Mouse (Mus musculus): ENCODE measurements around the gene Sept6. TPM values are rescaled to one million over a fixed set of nuclear protein-coding genes. Genes with fewer than 3 reads are reported as not detected.

The Sept6 gene
- 38.3 and 40.0 TPM in 2 replicates for polyA plus RNA-seq (2015; fragmentation: Nextera tagmentation; extraction: Ambion mirVana)

DNA sequence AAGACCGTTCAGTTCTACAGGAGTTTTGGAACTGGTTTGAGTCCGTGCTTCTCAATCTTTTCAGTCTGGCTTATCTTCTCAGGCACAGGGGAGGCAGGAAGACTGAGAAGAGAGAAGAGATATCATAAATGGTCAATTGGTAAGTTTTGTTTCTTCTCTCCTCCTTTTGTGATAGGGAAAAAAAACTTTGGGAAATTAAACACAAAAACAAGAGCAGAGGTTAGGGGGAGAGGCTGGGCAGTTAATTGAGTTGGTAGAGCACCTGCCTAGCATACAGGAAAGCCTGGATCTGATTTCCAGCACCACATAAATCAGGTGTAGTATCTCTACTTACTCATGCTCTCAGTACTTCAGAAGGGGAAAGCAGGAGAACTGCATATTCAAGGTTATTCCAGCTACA lies at the start of gene Sept6:
TSS of gene Sept6 (minus strand) at position 101 of the 400 bp plus-strand sequence.
- H3K4me2 ChIP-seq: no peak within 1 kb of the TSS
- H3K27me3 ChIP-seq: no peaks in the 10 kb centered on the region
- H3K36me3 ChIP-seq: no peaks in the 10 kb centered on the region
- no peak within 1 kb of the TSS for H3K27ac ChIP-seq
- H3K4me3 ChIP-seq: no peak within 1 kb of the TSS
- 0 out of 2 replicates have a peak, but pooled peaks cover 5% of the 10 kb centered on the region for H3K4me1 ChIP-seq
- H3K9ac ChIP-seq: no peak within 1 kb of the TSS
- no peak for ATAC-seq (ENCODE audit: insufficient number of reproducible peaks, insufficient read depth, low FRiP score, low TSS enrichment, low read depth)
- WGBS: 74% methylated on average over 2 of the region's 2 CpGs
- no peaks in the 10 kb centered on the region for H3K9me3 ChIP-seq

DNA sequence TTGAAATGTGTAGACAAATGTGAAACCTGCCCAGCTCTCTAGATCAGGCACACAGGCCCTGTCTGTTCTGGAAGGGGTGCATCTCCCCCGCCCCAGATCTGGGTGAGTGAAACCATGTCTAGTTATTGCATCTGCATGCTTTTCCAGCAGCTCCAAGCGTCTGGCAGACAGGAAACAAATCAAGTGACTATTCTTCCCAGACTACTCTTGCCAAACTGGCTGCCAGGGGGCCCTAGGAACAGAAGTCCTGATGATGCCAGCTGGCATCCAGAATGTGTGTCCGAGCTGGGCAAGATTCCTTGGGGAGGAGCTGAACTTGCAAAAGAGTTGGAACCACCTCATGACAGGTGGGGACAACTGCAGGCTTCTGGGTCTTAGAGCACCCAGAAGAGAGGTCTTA lies 36.8 kb upstream of the Sept6 start:
- Histone ChIP-seq H3K27me3 (no peaks in the 10 kb centered on the region), H3K9me3 (no peaks in the 10 kb centered on the region), H3K36me3 (no peaks in the 10 kb centered on the region), H3K9ac (no peak overlapping the region), H3K4me3 (no peak overlapping the region), H3K4me1 (no peaks in the 10 kb centered on the region), H3K27ac (no peak overlapping the region), H3K4me2 (no peak overlapping the region)
- no peak for ATAC-seq (ENCODE audit: insufficient number of reproducible peaks, insufficient read depth, low FRiP score, low TSS enrichment, low read depth)
- 55% methylated on average over 3 of the region's 3 CpGs for WGBS

DNA sequence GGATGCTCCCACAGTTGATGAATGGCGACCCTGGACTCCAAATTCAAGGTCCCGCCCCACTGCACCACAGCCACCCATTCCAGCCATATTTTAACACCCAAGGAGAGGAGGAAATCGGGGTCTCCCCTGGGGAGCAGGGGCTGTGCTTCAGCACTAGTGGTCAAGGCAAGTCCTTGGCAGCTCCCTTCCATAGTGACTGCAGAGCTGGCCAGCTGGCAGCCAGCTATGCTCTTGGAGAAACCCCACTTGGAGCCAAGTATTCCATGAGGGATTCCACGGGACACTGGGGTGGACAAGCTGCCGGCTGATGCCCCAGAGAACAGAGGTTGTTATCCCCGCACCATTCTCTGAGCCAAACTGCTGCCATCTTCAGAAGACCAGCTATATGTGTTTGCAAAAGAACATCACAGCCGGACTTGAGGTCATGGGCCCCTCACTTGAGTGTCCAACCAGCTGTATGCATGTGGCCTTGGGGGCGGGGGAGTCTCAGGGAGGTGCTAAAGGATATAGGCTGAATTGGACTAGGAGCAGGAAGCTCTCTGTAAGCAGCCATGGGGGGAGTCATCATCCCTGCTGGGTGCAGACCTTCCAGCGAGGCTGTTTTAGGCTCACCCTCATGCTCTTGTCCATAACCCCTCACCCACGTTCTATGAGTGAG lies 32.2 kb upstream of the Sept6 start:
- H3K27ac ChIP-seq: no peak overlapping the region
- no peak overlapping the region for H3K9ac ChIP-seq
- H3K36me3 ChIP-seq: no peaks in the 10 kb centered on the region
- H3K4me2 ChIP-seq: no peak overlapping the region
- no peak overlapping the region for H3K4me3 ChIP-seq
- 74% methylated on average over 10 of the region's 10 CpGs for WGBS
- no peaks in the 10 kb centered on the region for H3K4me1 ChIP-seq
- no peaks in the 10 kb centered on the region for H3K27me3 ChIP-seq
- no peaks in the 10 kb centered on the region for H3K9me3 ChIP-seq
- ATAC-seq (ENCODE audit: insufficient number of reproducible peaks, insufficient read depth, low FRiP score, low TSS enrichment, low read depth): no peak

DNA sequence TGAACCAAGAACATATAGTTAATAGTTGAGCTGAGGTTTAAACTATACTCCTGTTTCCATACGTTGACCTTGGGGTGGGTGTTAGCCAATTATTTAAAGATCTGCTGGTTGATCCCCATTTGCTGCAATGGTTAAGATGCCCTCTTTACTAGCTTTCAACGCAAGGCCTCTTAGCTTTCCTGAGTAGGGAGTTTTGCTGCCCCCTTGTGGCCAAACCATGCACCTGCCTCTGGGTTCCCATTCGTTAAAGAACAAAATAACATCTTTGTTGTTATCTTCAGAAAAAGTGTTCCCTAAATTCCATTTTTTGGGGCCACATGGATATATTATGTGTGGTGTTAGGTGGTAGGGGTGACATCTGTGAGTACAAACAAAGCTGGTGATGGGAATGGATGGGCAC lies 31.1 kb upstream of the Sept6 start:
- WGBS: 19% methylated on average over 3 of the region's 3 CpGs

DNA sequence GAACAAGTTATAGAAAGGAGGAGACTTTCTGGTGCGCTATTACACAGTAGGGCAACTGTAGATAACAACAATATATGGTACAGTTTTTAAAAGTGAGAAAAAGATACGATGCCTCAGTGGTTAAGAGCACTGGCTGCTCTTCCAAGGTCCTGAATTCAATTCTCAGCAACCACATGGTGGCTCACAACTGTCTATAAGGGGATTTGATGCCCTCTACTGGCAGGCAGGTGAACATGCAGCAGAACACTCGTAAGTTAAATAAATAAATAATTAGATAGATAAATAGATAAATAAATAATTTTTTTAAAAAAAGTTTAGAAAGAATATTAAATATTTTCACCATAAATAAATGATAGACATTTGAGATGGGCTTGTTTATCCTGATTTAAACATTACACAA lies 27.5 kb upstream of the Sept6 start:
- no peak overlapping the region for H3K4me3 ChIP-seq
- H3K4me2 ChIP-seq: no peak overlapping the region
- no peak overlapping the region for H3K9ac ChIP-seq
- 57% methylated on average over 3 of the region's 3 CpGs for WGBS
- ATAC-seq (ENCODE audit: insufficient number of reproducible peaks, insufficient read depth, low FRiP score, low TSS enrichment, low read depth): no peak
- no peaks in the 10 kb centered on the region for H3K27me3 ChIP-seq
- no peaks in the 10 kb centered on the region for H3K9me3 ChIP-seq
- H3K36me3 ChIP-seq: no peaks in the 10 kb centered on the region
- H3K27ac ChIP-seq: no peak overlapping the region
- H3K4me1 ChIP-seq: no peaks in the 10 kb centered on the region

More for the DNA sequence above, 31.1 kb upstream of the Sept6 start:
- no peaks in the 10 kb centered on the region for H3K9me3 ChIP-seq
- H3K9ac ChIP-seq: no peak overlapping the region
- no peaks in the 10 kb centered on the region for H3K27me3 ChIP-seq
- no peak overlapping the region for H3K4me3 ChIP-seq
- H3K4me1 ChIP-seq: no peaks in the 10 kb centered on the region
- no peaks in the 10 kb centered on the region for H3K36me3 ChIP-seq
- H3K27ac ChIP-seq: no peak overlapping the region
- ATAC-seq (ENCODE audit: insufficient number of reproducible peaks, insufficient read depth, low FRiP score, low TSS enrichment, low read depth): no peak
- H3K4me2 ChIP-seq: no peak overlapping the region

DNA sequence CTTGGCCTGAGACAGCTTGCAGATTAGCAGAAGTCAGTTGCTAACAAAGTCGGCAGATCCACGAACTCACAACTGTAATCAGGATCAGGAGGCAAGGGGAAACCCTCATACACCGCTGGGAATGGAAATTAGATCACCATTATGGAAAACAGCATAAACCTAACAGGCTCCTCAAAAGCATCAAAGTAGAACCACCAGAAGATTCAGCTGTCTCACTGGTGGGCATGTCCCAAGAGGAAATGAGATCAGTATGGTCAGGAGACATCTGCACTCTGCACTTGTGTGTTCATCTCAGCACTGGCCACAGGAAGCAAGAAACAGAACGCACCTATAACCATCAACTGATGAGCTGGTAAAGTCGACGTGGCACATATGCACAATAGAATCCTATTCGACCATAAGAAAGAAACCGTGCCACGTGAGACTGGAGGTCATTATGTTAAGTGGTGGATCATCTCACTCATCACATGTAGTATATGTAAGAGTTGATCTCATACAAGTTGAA lies 26.6 kb upstream of the Sept6 start:
- Histone ChIP-seq H3K9me3 (no peaks in the 10 kb centered on the region), H3K4me3 (no peak overlapping the region), H3K9ac (no peak overlapping the region), H3K36me3 (no peaks in the 10 kb centered on the region), H3K4me2 (no peak overlapping the region), H3K27me3 (no peaks in the 10 kb centered on the region), H3K4me1 (no peaks in the 10 kb centered on the region), H3K27ac (no peak overlapping the region)
- no peak for ATAC-seq (ENCODE audit: insufficient number of reproducible peaks, insufficient read depth, low FRiP score, low TSS enrichment, low read depth)
- 83% methylated on average over 9 of the region's 9 CpGs for WGBS

DNA sequence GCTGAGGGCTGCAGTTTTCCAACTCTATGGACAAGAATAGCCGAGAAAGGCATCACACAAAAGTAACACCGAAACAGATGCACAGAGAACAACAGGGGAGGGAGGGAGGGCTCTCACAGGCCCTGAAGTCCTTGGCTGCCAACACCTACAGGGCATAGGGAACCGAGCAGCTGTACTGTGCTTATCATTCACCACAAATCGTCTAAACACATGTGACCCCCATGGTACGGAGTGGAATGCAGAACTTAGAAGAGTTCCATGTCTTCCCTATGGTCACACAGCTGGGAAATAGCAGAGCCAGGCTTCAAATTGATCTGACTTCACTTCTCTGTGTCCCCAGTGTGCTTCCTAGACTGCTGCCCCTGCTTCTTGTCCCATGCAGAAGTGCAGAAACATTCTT lies 22.3 kb upstream of the Sept6 start:
- H3K4me1 ChIP-seq: no peaks in the 10 kb centered on the region
- no peak overlapping the region for H3K4me2 ChIP-seq

DNA sequence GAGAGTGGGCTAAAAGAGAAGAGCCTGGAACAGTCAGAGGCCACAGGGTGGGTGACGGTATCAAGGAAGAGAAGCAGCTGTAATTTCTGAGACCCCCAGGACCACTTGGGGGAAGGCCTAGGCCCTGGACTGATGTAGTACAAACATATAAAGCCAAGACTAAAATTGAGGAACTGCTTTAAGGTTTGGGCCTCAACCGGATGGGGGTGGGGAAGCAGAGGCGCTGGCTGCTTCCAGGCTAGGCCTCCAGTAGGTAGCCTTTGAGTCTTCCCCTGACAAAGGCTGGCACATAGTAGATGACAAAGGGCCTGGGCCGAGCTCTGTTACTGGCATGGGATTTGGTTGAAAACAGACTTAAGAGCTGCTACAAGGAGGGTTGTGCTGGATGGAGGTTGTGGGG lies 555 bp downstream of the Sept6 start:
- H3K9me3 ChIP-seq: no peaks in the 10 kb centered on the region
- no peak overlapping the region for H3K4me3 ChIP-seq
- 77% methylated on average over 4 of the region's 4 CpGs for WGBS
- no peak for ATAC-seq (ENCODE audit: insufficient number of reproducible peaks, insufficient read depth, low FRiP score, low TSS enrichment, low read depth)
- no peak overlapping the region for H3K4me2 ChIP-seq
- no peak overlapping the region for H3K27ac ChIP-seq
- H3K36me3 ChIP-seq: no peaks in the 10 kb centered on the region
- H3K9ac ChIP-seq: no peak overlapping the region
- H3K4me1 ChIP-seq: 0 out of 2 replicates have a peak, but pooled peaks cover 5% of the 10 kb centered on the region
- H3K27me3 ChIP-seq: no peaks in the 10 kb centered on the region

More for the DNA sequence above, 22.3 kb upstream of the Sept6 start:
- Histone ChIP-seq H3K9ac (no peak overlapping the region), H3K9me3 (no peaks in the 10 kb centered on the region), H3K27me3 (no peaks in the 10 kb centered on the region), H3K36me3 (no peaks in the 10 kb centered on the region), H3K4me3 (no peak overlapping the region), H3K27ac (no peak overlapping the region)
- no peak for ATAC-seq (ENCODE audit: insufficient number of reproducible peaks, insufficient read depth, low FRiP score, low TSS enrichment, low read depth)
- WGBS: 67% methylated on average over 5 of the region's 5 CpGs

DNA sequence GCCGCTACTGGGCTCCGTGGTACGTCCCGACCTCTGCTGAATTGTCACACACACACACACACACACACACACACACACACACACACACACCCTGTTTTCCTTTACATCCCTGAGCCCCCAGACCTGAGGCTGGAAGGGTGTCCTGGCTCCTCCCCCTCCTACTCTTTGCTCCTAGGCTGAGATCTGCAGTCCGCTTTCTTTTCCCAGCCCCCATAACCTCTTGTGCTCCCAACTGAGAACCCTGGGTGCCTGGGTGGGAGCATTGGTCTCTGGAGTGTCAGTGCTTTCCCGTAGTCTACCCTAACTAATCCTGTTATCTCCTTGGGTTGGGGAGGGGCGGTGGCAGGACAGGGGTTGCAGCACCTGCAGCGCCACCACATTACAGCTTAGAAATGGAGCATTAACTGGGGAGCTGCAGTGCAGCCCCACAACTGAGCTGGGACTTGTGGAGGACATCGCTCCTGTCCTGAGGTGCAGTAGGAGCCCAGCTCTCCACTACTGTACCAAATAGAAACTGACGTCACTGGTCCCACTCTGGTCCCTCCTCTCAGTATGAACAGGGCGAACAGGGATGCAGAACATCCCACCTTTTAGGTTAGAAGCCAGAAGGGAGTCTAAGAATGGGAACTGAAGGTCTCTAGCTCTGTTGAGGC lies 1.7 kb downstream of the Sept6 start:
- no peaks in the 10 kb centered on the region for H3K27me3 ChIP-seq
- 20% methylated on average over 9 of the region's 11 CpGs for WGBS
- H3K9me3 ChIP-seq: no peaks in the 10 kb centered on the region
- no peaks in the 10 kb centered on the region for H3K36me3 ChIP-seq
- ATAC-seq (ENCODE audit: insufficient number of reproducible peaks, insufficient read depth, low FRiP score, low TSS enrichment, low read depth): peak; percentile 60
- peak overlapping the region; percentile 71 for H3K9ac ChIP-seq
- peak overlapping the region; percentile 57 for H3K4me3 ChIP-seq
- 0 out of 2 replicates have a peak, but pooled peaks cover 10% of the 10 kb centered on the region for H3K4me1 ChIP-seq
- H3K27ac ChIP-seq: no peak overlapping the region
- peak overlapping the region; percentile 69 for H3K4me2 ChIP-seq

DNA sequence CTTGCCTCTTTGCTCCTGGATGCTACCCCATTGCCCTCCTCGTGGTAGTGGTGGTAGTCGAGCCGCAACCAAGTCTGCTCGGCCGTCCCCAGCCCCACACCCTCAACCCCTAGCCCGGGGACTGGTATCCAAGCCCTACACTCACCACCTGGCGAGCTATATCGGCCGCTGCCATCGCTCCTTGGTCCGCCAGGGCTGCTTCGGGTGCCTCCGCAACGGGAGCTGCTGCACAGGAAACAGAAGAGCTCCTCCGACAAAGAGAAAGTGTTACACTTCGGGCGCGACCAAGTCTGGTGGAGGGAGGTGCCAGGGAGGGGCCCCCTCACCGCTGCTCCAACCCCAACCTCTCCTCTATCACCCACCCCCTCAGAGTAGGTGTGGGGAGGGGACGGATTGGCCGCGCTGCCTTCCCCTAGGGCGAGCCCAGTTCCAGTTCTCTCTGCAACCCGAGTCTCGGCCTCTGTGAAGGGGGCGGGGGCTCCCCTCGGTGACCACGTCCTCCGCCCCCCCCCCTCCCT lies 2.3 kb downstream of the Sept6 start:
- H3K9me3 ChIP-seq: no peaks in the 10 kb centered on the region
- peak overlapping the region; percentile 63 for H3K27ac ChIP-seq
- peak overlapping the region; percentile 71 for H3K9ac ChIP-seq
- no peaks in the 10 kb centered on the region for H3K27me3 ChIP-seq
- peak overlapping the region; percentile 69 for H3K4me2 ChIP-seq
- 18% methylated on average over 26 of the region's 29 CpGs for WGBS
- ATAC-seq (ENCODE audit: insufficient number of reproducible peaks, insufficient read depth, low FRiP score, low TSS enrichment, low read depth): peak; percentile 93
- H3K4me3 ChIP-seq: peak overlapping the region; percentile 57
- H3K4me1 ChIP-seq: peaks cover 15% of the 10 kb centered on the region; the same call in 1 of the 2 replicates
- no peaks in the 10 kb centered on the region for H3K36me3 ChIP-seq

DNA sequence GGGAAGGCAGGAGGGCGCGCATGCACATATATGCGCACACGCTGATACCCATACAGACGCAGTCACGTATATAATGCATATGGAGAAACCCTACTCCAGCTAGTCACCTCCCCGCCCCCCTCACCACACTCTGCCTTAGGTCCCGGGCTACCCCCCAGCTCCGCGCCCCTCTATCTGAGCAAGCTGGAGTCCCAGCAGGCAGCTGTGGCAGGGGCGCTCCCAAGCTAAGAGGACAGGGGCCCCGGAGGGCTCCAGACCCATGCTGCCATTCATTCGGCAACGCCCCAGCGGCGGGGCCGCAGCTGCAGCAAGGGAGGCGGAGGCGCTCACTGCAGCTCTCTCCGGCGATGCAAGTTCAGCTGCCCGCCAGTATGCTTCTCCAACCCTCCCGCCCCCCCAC lies 2.8 kb downstream of the Sept6 start:
- H3K4me2 ChIP-seq: peak overlapping the region; percentile 69
- WGBS: 21% methylated on average over 22 of the region's 23 CpGs
- peaks cover 20% of the 10 kb centered on the region; the same call in 1 of the 2 replicates for H3K4me1 ChIP-seq
- H3K9me3 ChIP-seq: no peaks in the 10 kb centered on the region
- H3K36me3 ChIP-seq: no peaks in the 10 kb centered on the region
- no peaks in the 10 kb centered on the region for H3K27me3 ChIP-seq
- H3K4me3 ChIP-seq: peak overlapping the region; percentile 57
- ATAC-seq (ENCODE audit: insufficient number of reproducible peaks, insufficient read depth, low FRiP score, low TSS enrichment, low read depth): peak; percentile 41
- peak overlapping the region; percentile 63 for H3K27ac ChIP-seq
- peak overlapping the region; percentile 71 for H3K9ac ChIP-seq

DNA sequence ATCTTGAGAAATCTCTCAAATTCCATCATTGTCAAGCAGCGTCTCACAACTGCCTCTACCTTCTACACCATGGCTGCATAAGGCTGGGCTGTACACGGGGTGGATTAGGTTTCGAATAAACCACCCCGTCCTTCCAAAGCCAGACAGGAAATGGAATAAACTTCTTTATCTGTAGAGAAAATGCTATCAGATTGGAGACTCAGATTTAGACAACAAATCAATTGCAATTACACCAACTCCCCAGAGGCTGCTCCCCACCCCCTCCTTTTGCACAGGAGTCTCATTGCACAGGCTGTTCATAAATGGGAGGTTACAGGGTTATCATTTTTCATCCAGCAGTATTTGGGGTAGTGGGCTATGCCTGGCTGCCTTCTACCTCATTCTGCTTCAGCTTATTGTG lies 3.7 kb downstream of the Sept6 start:
- H3K36me3 ChIP-seq: no peaks in the 10 kb centered on the region
- no peaks in the 10 kb centered on the region for H3K27me3 ChIP-seq
- ATAC-seq (ENCODE audit: insufficient number of reproducible peaks, insufficient read depth, low FRiP score, low TSS enrichment, low read depth): no peak
- H3K9me3 ChIP-seq: no peaks in the 10 kb centered on the region
- H3K9ac ChIP-seq: no peak overlapping the region
- peak overlapping the region; percentile 69 for H3K4me2 ChIP-seq
- WGBS: 48% methylated on average over 4 of the region's 4 CpGs
- no peak overlapping the region for H3K27ac ChIP-seq
- peaks cover 30% of the 10 kb centered on the region; the same call in 1 of the 2 replicates for H3K4me1 ChIP-seq
- peak overlapping the region; percentile 57 for H3K4me3 ChIP-seq
